Mouse (Mus musculus) mesoderm, embryonic 11.5 days (tissue): ENCODE measurements at regions not wholly inside any gene's neighbourhood (a gene's known extent, or its start where the extent isn't known, plus 50 kb on each side); places are given as distances from the start of the nearest gene placed in this dataset.

Experiments used
- DNase-seq: peaks from one replicate; pipeline ENCODE4 v3.0.0-alpha.2; 2012; ENCODE audit warnings: low read depth, low spot score

DNA sequence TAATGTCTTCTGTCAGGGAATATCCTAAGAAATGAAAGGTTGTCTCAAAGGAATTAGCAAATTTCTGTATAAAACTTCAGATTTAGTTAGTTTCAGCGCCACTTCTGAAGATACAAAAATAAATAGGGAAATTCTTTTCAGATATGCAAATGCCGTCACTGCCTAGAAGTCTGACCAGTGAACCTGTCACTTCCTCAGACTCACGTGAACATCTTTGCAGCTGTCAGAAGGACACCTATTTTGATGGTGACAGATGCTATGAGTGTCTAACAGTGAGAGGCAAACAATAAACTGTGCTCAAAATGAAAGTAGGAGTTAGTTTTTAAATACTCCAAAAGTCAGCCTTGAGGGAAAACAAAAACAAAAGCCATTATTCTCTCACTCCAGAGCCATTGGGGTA lies 57.5 kb upstream of the Igf1r start:
- no peak for DNase-seq

DNA sequence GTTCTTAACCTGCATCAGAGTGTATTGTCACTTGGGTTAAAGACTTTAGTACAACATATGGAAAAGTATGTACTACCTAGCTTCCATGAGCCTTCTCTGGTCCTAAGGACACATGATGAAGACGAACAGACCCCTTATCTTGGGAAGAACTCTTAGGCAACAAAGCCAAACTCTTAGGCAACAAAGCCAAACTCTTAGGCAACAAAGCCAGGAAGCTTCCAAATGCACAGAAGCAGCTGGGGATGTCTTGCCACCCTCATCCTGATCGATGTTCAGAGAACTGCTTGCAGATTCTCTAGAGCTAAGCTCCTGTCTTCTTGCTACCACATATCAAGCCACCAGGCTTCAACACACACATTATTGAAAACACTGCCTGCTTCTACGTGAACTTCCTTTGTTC lies 59.7 kb upstream of the Igf1r start:
- no peak for DNase-seq

DNA sequence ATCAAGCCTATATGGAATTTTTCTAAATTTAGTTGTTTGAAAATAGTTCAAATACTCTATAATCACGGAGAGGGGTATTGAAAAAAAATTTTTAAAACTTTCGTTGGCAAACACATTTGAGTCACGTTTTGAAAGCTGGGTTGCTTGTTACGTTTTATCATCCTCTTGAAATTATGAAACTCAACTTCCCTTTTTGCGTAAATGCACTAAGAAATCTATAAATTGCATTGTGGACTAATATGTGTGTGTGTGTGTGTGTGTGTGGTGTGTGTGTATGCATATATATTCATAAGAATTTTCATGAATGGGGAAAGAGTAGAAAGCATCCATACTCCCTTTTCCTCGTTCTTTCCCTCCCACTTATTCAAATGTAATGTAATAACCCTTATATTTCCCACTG lies 69.6 kb upstream of the Igf1r start:
- no peak for DNase-seq

GRCm38 (mm10) chr7:67882606-67883005 lies 70.0 kb upstream of the Igf1r start:
- no peak for DNase-seq

- DNase-seq, result no peak
These were observed 74.4 kb upstream of the Igf1r start for GRCm38 (mm10) chr7:67878226-67878625.

DNA sequence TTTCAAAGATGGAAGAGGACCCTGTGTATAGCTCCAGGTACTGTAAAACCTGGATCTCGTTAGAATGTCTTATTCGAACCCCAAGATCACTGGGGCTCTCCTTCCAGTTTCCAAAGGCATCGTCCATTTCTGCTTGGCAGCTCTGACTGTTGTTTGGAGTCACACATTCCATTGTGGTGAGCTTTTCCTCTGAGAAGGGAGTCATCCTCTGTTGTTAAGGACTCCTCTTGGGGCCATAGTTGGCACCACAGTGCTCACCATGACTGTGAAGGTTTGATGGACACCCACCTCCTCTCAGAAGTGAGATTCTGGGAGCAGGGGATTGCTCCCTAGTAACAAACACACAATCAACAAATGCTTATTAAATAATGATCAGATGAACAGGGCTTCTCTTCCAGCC lies 75.0 kb upstream of the Igf1r start:
- DNase-seq, result no peak

DNA sequence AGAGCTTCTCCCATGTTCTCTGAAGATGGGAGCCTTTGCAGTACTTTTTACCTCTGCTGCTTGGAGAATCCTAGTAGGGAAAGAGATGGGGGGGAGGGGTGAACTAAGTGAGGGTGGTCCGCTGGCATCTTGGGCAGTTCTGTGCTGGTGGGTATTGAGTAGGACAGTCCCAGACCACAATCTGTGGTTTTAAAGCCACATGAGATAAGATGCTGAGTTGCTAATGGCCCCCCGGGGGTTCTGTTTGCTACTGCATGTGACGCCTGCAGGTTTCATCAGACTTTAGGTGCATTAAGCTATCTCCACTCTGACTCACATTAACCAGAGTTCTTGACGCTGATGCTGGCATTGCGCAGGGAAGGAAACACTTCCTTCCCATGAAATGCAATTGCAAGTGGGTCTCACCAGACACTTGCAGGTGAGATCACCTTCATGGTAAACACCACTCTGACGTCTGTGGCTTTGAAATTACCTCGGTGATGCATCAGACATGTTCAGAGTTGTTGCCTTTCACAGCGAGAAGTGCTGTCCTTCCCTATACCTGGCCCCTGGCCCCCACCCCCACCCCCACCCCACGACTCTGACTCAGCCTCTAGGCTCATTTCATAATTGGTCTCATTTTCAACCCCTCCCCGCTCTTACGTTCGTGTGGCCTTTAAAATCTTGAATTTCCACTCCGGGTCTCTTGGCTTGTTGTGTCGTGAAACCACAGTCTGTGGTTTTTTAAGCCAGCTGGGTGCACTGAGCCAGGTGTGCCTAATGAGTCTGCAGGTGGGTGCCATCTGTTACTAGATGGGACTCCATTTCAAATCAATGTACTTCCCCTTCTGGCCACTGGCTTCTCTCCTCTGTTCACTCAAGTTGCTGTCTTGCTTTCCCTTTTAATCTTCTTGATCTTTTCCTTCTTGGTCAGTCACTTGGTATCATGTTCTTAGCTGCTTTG lies 94.8 kb upstream of the Synm start:
- no peak for DNase-seq

- DNase-seq, result no peak
These were observed 93.3 kb upstream of the Synm start for GRCm38 (mm10) chr7:67852859-67853258.

GRCm38 (mm10) chr7:67849509-67849862 lies 89.9 kb upstream of the Synm start:
- DNase-seq, result no peak

- peak; percentile 82 for DNase-seq
These were observed 89.3 kb upstream of the Synm start for GRCm38 (mm10) chr7:67848589-67849508.

DNA sequence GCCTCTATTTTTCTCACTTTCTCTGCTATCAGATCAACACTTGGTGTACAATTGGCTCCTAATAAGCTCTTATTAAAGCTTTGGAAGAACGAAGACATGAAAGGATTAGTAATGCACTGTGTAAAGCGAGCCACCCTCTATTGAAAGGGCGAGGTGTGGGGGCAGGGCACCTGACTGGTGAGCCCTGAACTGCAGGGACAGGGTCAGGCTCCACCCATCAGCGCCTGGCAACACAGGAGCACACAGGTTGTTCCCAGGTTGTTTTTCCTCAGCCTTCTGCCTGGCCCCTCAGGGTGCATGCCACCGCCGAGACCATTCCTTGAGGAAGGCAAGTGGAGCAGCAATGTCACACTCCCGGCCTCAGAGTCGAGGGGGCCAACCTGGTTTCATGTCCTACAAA lies 87.3 kb upstream of the Synm start:
- no peak for DNase-seq

DNA sequence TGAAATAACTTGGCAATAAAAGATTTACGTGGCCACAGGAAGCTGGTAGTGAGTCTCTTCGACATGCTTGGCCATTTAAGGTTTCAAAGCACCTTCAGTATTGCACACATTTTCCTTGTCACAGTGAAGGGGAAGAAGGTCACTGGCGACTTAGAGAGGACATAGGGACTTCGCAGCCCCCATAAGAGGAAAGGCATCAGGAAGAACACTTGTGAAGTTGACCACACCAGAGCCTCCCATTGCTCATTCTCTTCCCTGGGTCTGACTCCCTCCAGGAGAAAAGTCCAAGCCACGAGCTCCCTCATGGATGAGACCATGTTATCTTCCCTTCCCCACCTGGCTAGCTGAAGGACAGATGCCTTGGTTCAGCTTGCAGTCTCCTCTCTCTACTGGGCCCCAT lies 77.4 kb upstream of the Synm start:
- DNase-seq, result no peak

GRCm38 (mm10) chr7:67836117-67836949 lies 76.8 kb upstream of the Synm start:
- DNase-seq, result peak; percentile 29

- no peak for DNase-seq
These were observed 72.2 kb upstream of the Synm start for GRCm38 (mm10) chr7:67831738-67832137.

- DNase-seq, result no peak
These were observed 67.8 kb upstream of the Synm start for GRCm38 (mm10) chr7:67827386-67827785.

DNA sequence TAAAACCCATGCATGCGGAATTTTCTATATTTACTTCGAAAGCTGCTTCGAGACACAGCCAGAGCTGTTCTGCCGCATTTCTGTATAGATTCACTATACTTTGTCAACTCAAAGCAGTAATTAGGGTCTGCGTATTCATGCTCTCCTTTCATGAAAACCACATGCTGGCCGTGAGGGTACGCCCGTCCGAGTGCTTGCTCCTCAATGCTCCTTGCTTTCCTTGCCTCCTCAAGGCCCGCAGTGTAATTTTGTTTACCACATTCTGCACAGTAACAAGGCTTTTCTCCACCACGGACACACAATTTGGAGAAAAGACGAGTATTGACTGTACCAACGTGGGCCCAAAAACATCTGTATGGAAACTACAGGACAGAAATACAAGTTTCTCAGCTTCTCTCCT lies 67.4 kb upstream of the Synm start:
- no peak for DNase-seq

GRCm38 (mm10) chr7:67826368-67826767 lies 66.8 kb upstream of the Synm start:
- DNase-seq, result no peak

DNA sequence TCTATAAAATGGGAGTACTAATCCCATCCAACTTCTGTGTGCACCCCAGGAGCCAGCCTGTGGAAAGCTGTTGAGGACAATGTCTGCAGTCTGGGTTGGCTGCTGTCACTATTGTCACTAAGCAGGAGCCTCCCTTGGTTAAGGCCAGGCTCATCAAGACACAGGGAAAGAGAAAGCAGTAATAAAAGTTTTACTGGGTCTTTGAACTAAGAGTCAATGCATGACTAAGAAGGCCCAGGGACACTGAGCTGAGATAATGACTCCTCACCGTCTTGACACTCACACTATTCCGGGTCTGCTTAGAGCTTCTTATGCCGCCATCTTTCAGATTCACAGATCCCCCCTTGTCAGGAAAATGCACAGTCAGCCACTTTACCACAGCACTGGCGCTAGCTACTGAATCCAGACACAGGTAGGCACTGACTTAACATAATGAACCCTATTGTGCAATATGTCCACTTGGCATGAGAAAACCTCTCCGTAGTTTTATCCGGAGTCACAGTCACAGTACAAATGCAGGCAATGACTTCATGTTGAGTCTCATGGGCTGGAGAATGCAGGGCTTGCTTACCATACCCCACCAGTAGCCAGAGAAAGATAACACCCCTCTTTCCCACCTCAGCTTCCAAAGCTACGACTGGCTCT lies 66.2 kb upstream of the Synm start:
- DNase-seq, result no peak

DNA sequence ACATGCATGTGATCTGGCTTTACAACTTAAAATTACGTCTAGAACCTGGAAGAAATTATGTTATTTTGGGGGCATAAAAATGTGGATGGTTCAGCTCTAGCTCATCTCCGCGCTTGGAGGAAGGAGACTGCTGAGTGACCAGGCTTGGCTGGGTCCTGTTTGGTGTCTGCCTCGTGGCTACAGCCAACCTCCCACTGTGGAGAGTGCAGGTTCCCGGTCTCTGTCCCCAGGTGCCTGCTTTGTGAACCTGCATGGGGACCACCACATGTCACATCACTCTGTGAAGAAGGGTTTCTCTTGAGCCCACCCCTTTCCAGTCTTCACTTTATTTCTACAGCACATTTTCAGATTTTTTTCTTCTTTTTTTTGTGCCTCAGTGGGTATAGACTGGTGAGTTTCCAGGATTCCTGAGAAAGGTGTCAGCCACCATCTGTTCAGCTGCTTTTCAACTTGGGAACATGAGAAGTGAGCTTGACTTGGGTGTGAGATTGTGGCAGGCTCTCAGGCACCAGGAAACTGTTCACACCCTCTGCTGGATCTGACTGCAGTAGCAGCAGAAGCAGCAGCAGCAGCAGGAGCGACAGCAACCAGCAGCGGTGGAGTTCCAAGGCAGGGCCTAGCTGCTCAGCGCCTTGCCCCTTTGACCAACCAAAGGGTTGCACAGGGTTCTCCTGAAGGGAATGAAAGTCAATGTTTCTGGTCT lies 64.6 kb upstream of the Synm start:
- no peak for DNase-seq

DNA sequence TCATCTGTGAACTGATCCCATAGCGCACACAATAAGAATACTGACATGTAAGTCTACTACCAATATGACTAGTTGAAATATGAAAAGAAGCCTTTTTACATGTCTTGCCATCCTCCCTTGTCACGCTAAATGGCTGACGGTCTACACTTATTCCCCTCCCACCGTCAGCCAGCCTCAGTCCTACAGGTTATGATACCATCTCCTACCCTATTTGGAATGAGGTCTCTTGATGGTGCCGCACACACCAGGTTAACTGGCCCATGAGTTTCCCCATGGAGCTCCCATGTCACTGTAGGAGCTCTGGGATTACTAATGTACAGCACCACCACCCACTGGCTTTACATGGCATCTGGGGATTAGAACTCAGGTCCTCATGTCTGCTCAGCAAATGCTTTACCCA lies 60.0 kb upstream of the Synm start:
- DNase-seq, result no peak

DNA sequence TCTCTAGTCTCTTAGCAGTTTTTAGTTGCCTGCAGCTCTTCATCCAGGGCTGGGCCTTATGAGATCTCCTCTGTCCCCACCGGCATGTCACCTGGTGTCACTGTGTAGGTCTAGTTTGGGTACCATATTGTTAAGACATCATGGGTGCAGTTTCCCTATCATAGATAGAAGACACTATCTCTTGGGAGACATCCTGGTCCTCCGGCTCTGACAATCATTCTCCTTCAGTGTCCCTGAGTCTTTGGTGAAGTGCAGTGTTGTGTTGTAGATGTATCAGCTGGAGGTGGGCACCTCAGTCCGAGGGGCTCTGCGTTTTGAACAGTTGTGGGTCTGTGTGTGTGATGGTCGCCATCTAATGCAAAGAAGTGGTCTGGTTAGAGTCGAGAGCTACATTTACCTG lies 58.0 kb upstream of the Synm start:
- no peak for DNase-seq
